Mouse (Mus musculus) left cerebral cortex, adult 9 months (tissue): Measurements from ENCODE around the gene Sbno2.

ENCODE experiments used
- DNase-seq, 2 experiments: peaks; one replicate each; pipeline ENCODE4 v3.0.0; 2022; ENCODE audit warnings: low spot score in 2 of 2

Gene Sbno2

GRCm38 (mm10) chr10:80123932-80124562, 18.7 kb upstream of the Sbno2 start:
- DNase-seq, result no peak

GRCm38 (mm10) chr10:80121639-80122038, 16.3 kb upstream of the Sbno2 start:
- no peak for DNase-seq

- DNase-seq, result no peak
Measured at GRCm38 (mm10) chr10:80120146-80120545, 14.8 kb upstream of the Sbno2 start.

- DNase-seq, result no peak
Measured at GRCm38 (mm10) chr10:80118552-80118951, 13.2 kb upstream of the Sbno2 start.

- DNase-seq, result no peak
Measured at GRCm38 (mm10) chr10:80117736-80118135, 12.4 kb upstream of the Sbno2 start.

GRCm38 (mm10) chr10:80116927-80117691, 11.7 kb upstream of the Sbno2 start:
- no peak for DNase-seq

- DNase-seq, result no peak
Measured at GRCm38 (mm10) chr10:80116563-80116926, 11.2 kb upstream of the Sbno2 start.

- DNase-seq, result no peak
Measured at GRCm38 (mm10) chr10:80115944-80116335, 10.6 kb upstream of the Sbno2 start.

- DNase-seq, result peak; percentile 100
Measured at GRCm38 (mm10) chr10:80115290-80115943, 10.0 kb upstream of the Sbno2 start, which contains the start of gene Stk11. Gene Stk11, plus strand, starts transcription at chr10:80115803.

- peak in 1 of 2 experiments; percentile 91 for DNase-seq
Measured at GRCm38 (mm10) chr10:80114341-80115284, 9.2 kb upstream of the Sbno2 start.

GRCm38 (mm10) chr10:80107678-80108077, 2.3 kb upstream of the Sbno2 start:
- no peak for DNase-seq

- no peak for DNase-seq
Measured at GRCm38 (mm10) chr10:80105926-80106325, 555 bp upstream of the Sbno2 start.

- DNase-seq, result no peak
Measured at GRCm38 (mm10) chr10:80104181-80104580, 1.2 kb downstream of the Sbno2 start.

- DNase-seq, result no peak
Measured at GRCm38 (mm10) chr10:80103032-80103431, 2.3 kb downstream of the Sbno2 start.

- DNase-seq, result peak in 1 of 2 experiments; percentile 79
Measured at GRCm38 (mm10) chr10:80102216-80102915, 3.0 kb downstream of the Sbno2 start.

- DNase-seq, result no peak
Measured at GRCm38 (mm10) chr10:80100982-80101381, 4.4 kb downstream of the Sbno2 start.

GRCm38 (mm10) chr10:80098630-80099029, 6.7 kb downstream of the Sbno2 start:
- no peak for DNase-seq

- no peak for DNase-seq
Measured at GRCm38 (mm10) chr10:80097275-80097674, 8.1 kb downstream of the Sbno2 start.

GRCm38 (mm10) chr10:80095547-80095946, 9.8 kb downstream of the Sbno2 start:
- DNase-seq, result no peak

- DNase-seq, result no peak
Measured at GRCm38 (mm10) chr10:80094684-80095083, 10.7 kb downstream of the Sbno2 start.

- DNase-seq, result no peak
Measured at GRCm38 (mm10) chr10:80094085-80094484, 11.3 kb downstream of the Sbno2 start.
